Mouse (Mus musculus): ENCODE data around the gene Tcea2. TPM values are rescaled to one million over a fixed set of nuclear protein-coding genes. Genes with fewer than 3 reads are reported as not detected.
A peak's percentile ranks its signal among the peaks of the same experiment; 100 is the strongest.

Tcea2 gene
- polyA plus RNA-seq, 1 experiment from 2014 or later: 35.7 TPM

DNA sequence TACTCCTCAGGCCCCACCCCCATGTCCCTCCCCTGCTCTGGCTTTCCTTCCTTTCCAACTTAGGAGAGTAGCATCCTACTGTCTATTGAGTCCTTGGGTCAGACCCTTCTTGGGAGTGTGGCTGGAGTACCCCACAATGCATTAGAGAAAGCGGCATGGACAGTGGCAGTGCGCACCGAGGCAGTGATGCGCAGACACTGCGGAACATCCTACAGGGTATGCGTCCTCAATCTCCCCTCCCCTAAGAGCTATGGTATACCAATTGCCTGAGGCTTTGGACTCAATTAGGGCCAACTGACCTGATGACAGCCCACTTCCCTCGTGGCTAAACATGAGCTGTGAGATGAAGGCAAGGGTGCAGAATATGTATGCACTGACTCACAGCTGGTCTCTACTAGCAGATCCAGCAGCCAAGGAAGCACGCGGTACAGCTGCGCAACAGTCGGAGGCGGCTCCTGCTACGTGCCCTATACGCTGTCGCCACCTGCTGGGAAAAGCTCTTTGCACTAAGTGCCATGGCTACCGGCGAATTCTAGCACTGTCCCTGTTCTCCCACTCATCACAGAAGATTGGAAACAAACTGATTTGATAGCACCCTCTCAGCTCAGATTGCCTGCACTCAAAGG, 21.1 kb upstream of the Tcea2 start:
- Histone ChIP-seq H3K27me3 (no peaks in the 10 kb centered on the region), H3K4me1 (replicated peaks) (peaks cover 10% of the 10 kb centered on the region; the same call in 1 of the 2 replicates), H3K9me3 (no peaks in the 10 kb centered on the region), H3K27ac (no peak overlapping the region), H3K4me2 (replicated peaks) (no peak overlapping the region), H3K4me3 (replicated peaks) (no peak overlapping the region), H3K9ac (replicated peaks) (no peak overlapping the region), H3K36me3 (peaks cover 35% of the 10 kb centered on the region)
- peak; percentile 61 for ATAC-seq
- 36% methylated on average over 17 of the region's 17 CpGs for WGBS

DNA sequence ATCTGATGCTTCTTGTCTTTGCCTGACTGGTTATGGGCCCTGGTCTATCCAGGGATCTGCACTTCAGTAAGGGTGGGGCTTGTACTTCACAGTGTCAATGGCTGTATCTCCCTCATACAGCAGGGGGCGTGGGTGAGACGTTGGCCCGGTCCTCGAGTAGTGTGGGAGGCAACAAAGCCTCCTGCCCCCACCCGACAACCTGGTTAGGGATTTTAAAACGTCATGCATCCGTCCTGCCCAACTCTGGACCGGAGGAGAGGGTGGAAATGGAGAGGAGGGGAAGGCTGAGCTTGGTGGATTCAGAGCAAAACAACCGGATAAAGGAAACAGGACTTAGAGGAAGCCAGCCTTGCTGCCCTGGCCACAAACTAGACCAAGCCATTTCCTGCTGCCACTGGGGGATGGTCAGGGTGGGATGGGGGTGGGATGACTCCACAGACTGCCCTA, 20.5 kb upstream of the Tcea2 start:
- no peak overlapping the region for H3K27ac ChIP-seq
- no peaks in the 10 kb centered on the region for H3K27me3 ChIP-seq
- no peak overlapping the region for H3K9ac ChIP-seq (replicated peaks)
- ATAC-seq: peak; percentile 75
- H3K4me2 ChIP-seq (replicated peaks): no peak overlapping the region
- peaks cover 10% of the 10 kb centered on the region; the same call in 1 of the 2 replicates for H3K4me1 ChIP-seq (replicated peaks)
- 8% methylated on average over 9 of the region's 9 CpGs for WGBS
- no peak overlapping the region for H3K4me3 ChIP-seq (replicated peaks)
- peaks cover 31% of the 10 kb centered on the region for H3K36me3 ChIP-seq
- H3K9me3 ChIP-seq: no peaks in the 10 kb centered on the region

- H3K36me3 ChIP-seq: no peaks in the 10 kb centered on the region
- peaks cover 3% of the 10 kb centered on the region; the same call in 1 of the 2 replicates for H3K27me3 ChIP-seq
- H3K27ac ChIP-seq: peak overlapping the region; percentile 39; the same call in 1 of the 2 replicates
- no peak overlapping the region for H3K9ac ChIP-seq (replicated peaks)
- H3K4me2 ChIP-seq (replicated peaks): no peak overlapping the region
- H3K4me1 ChIP-seq (replicated peaks): peaks cover 10% of the 10 kb centered on the region; the same call in 1 of the 2 replicates
- 82% methylated on average over 3 of the region's 3 CpGs for WGBS
- H3K9me3 ChIP-seq: no peaks in the 10 kb centered on the region
- no peak for ATAC-seq
- H3K4me3 ChIP-seq (replicated peaks): no peak overlapping the region
These were observed 17.4 kb upstream of the Tcea2 start for GRCm38 (mm10) chr2:181662620-181663297.

- peaks cover 8% of the 10 kb centered on the region; the same call in 1 of the 2 replicates for H3K27me3 ChIP-seq
- peaks cover 10% of the 10 kb centered on the region; the same call in 1 of the 2 replicates for H3K4me1 ChIP-seq (replicated peaks)
- H3K9ac ChIP-seq (replicated peaks): no peak overlapping the region
- no peaks in the 10 kb centered on the region for H3K36me3 ChIP-seq
- WGBS: 27% methylated on average over 4 of the region's 4 CpGs
- H3K27ac ChIP-seq: no peak overlapping the region
- no peak overlapping the region for H3K4me2 ChIP-seq (replicated peaks)
- ATAC-seq: no peak
- no peak overlapping the region for H3K4me3 ChIP-seq (replicated peaks)
- H3K9me3 ChIP-seq: no peaks in the 10 kb centered on the region
These were observed 16.8 kb upstream of the Tcea2 start for GRCm38 (mm10) chr2:181663298-181663630.

- Histone ChIP-seq H3K9me3 (no peaks in the 10 kb centered on the region), H3K4me3 (replicated peaks) (peak overlapping the region; percentile 39), H3K9ac (replicated peaks) (peak overlapping the region; percentile 39; the same call in 1 of the 2 replicates), H3K27me3 (peaks cover 74% of the 10 kb centered on the region), H3K4me2 (replicated peaks) (peak overlapping the region; percentile 53), H3K4me1 (replicated peaks) (peaks cover 27% of the 10 kb centered on the region), H3K36me3 (no peaks in the 10 kb centered on the region), H3K27ac (no peak overlapping the region)
- no peak for ATAC-seq
- 5% methylated on average over 56 of the region's 56 CpGs for WGBS
These were observed 9.7 kb upstream of the Tcea2 start for GRCm38 (mm10) chr2:181670285-181670912.

GRCm38 (mm10) chr2:181670913-181671311, 9.2 kb upstream of the Tcea2 start:
- Histone ChIP-seq H3K4me1 (replicated peaks) (peaks cover 32% of the 10 kb centered on the region), H3K36me3 (no peaks in the 10 kb centered on the region), H3K4me3 (replicated peaks) (peak overlapping the region; percentile 39), H3K9me3 (no peaks in the 10 kb centered on the region), H3K27ac (no peak overlapping the region), H3K9ac (replicated peaks) (peak overlapping the region; percentile 39), H3K27me3 (peaks cover 74% of the 10 kb centered on the region), H3K4me2 (replicated peaks) (peak overlapping the region; percentile 53)
- no peak for ATAC-seq
- WGBS: 1% methylated on average over 41 of the region's 41 CpGs

- ATAC-seq: no peak
- peak within 1 kb of the TSS; percentile 53 for H3K4me2 ChIP-seq (replicated peaks)
- peaks cover 74% of the 10 kb centered on the region for H3K27me3 ChIP-seq
- H3K9me3 ChIP-seq: no peaks in the 10 kb centered on the region
- peak within 1 kb of the TSS; percentile 39 for H3K9ac ChIP-seq (replicated peaks)
- no peak within 1 kb of the TSS for H3K27ac ChIP-seq
- H3K36me3 ChIP-seq: no peaks in the 10 kb centered on the region
- WGBS: under 1% methylated on average over 32 of the region's 43 CpGs
- H3K4me3 ChIP-seq (replicated peaks): peak within 1 kb of the TSS; percentile 39
- peaks cover 32% of the 10 kb centered on the region for H3K4me1 ChIP-seq (replicated peaks)
These were observed 8.8 kb upstream of the Tcea2 start, which contains the start of gene Sox18 for GRCm38 (mm10) chr2:181671326-181671725. TSS of gene Sox18 (minus strand) at chr2:181671640.

DNA sequence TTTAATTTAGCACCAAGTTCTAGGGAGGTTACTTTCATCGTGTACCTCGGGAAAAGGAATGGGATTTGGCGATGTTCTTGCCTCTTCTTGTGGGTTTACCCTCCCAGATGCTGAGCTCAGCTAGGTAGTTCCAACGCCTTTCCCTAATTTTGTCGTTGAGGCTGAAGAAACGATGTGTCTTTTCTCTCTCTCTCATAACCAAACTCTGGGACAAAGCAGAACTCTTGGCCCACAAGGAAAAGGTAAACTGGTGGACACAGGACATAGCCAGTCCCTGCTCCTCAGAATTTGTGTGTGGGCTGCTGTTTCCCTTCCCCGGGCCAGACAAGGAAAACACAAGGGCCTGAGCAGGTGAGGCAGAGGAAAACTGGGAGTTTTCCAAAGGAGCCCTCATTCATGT, 8.1 kb upstream of the Tcea2 start:
- H3K9me3 ChIP-seq: no peaks in the 10 kb centered on the region
- peaks cover 32% of the 10 kb centered on the region for H3K4me1 ChIP-seq (replicated peaks)
- no peak overlapping the region for H3K27ac ChIP-seq
- ATAC-seq: no peak
- no peaks in the 10 kb centered on the region for H3K36me3 ChIP-seq
- 25% methylated on average over 7 of the region's 7 CpGs for WGBS
- no peak overlapping the region for H3K9ac ChIP-seq (replicated peaks)
- no peak overlapping the region for H3K4me3 ChIP-seq (replicated peaks)
- H3K4me2 ChIP-seq (replicated peaks): no peak overlapping the region
- peaks cover 74% of the 10 kb centered on the region for H3K27me3 ChIP-seq

GRCm38 (mm10) chr2:181673501-181673900, 6.6 kb upstream of the Tcea2 start:
- Histone ChIP-seq H3K27me3 (peaks cover 64% of the 10 kb centered on the region), H3K27ac (no peak overlapping the region), H3K4me2 (replicated peaks) (no peak overlapping the region), H3K9me3 (no peaks in the 10 kb centered on the region), H3K4me1 (replicated peaks) (peaks cover 32% of the 10 kb centered on the region), H3K36me3 (no peaks in the 10 kb centered on the region), H3K4me3 (replicated peaks) (no peak overlapping the region), H3K9ac (replicated peaks) (no peak overlapping the region)
- ATAC-seq: 0 out of 2 replicates have a peak, but pooled peaks have one; percentile 5
- 54% methylated on average over 1 of the region's 1 CpGs for WGBS

DNA sequence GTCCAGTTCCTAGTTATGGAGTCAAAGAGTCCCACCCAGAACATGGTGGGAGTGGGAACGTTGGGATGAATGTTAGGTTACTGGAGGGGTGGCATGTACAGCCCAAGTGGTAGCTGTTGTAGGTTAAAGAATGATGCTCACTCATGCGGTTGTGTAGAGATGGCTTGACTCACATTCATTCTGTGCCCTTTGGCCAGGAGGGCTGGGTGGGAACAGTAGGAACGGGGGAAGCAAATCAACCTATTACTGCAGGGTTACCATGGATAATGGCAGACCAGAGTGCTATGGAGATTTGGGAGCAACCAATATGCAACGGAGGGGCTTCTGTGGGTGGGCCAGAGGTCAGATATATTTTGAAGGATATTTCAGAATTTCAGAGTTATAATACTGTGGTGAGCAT, 5.2 kb upstream of the Tcea2 start:
- ATAC-seq: no peak
- WGBS: 78% methylated on average over 4 of the region's 4 CpGs

DNA sequence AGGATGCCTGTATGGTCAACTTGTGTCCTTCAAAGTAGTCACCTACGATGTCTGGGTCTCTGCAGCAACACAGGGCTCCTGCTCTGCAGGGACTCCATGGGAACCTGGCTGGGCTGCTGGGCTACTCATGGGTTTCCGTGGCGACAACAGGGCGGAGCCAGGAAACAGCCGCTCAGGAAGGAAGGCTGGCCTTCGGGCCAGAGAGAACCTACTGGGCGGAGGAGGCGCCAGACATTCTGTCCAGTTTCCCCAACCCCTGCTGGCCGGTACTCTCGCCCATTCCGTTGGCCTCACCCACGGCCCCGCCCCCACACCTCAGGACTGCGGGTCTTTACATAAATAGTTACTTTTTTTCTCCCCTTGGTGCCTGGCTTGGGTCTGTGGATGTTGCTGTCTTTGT, 4.7 kb upstream of the Tcea2 start:
- Histone ChIP-seq H3K9ac (replicated peaks) (0 out of 2 replicates have a peak overlapping the region, but pooled peaks have one; percentile 5), H3K9me3 (no peaks in the 10 kb centered on the region), H3K27ac (no peak overlapping the region), H3K4me3 (replicated peaks) (no peak overlapping the region), H3K27me3 (peaks cover 45% of the 10 kb centered on the region), H3K36me3 (no peaks in the 10 kb centered on the region), H3K4me1 (replicated peaks) (peaks cover 35% of the 10 kb centered on the region), H3K4me2 (replicated peaks) (peak overlapping the region; percentile 30)
- WGBS: 1% methylated on average over 14 of the region's 14 CpGs
- ATAC-seq: 0 out of 2 replicates have a peak, but pooled peaks have one; percentile 12

More for the DNA sequence above, 5.2 kb upstream of the Tcea2 start:
- Histone ChIP-seq H3K9me3 (no peaks in the 10 kb centered on the region), H3K9ac (replicated peaks) (no peak overlapping the region), H3K4me3 (replicated peaks) (no peak overlapping the region), H3K27ac (no peak overlapping the region), H3K27me3 (peaks cover 50% of the 10 kb centered on the region), H3K4me1 (replicated peaks) (peaks cover 39% of the 10 kb centered on the region), H3K36me3 (no peaks in the 10 kb centered on the region), H3K4me2 (replicated peaks) (no peak overlapping the region)

DNA sequence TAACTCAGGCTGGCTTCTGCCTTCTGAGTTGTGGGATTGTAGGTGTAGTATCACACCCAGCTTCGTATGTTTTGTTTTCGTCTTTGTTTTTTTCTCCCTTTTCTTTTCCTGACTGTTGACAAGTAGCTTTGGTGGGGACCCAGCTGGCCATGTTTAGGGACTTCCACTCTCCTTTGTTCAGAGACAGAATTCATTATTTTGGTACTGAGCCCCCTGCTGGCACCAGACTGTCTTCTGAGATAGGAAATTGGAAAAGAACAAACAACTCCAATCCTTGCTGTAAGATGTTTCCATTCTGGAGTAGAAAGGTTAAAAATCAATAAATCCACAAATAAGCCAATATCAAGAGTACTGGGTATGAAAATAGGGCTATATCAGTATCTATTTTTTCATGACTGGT, 3.7 kb upstream of the Tcea2 start:
- Histone ChIP-seq H3K9ac (replicated peaks) (no peak overlapping the region), H3K27me3 (peaks cover 35% of the 10 kb centered on the region), H3K4me3 (replicated peaks) (no peak overlapping the region), H3K9me3 (no peaks in the 10 kb centered on the region), H3K4me1 (replicated peaks) (peaks cover 35% of the 10 kb centered on the region), H3K4me2 (replicated peaks) (no peak overlapping the region), H3K27ac (peak overlapping the region; percentile 57), H3K36me3 (no peaks in the 10 kb centered on the region)
- WGBS: 38% methylated on average over 2 of the region's 2 CpGs
- no peak for ATAC-seq

All from midbrain, embryonic 13.5 days (tissue).